Mouse (Mus musculus) c-Kit-negative CD71-positive TER-119-positive erythroid progenitor cells, embryonic 14.5 days (primary cell): ENCODE measurements around the gene 4933402N22Rik.
"Not testable (repeated sequence)": the region's sequence is repeated elsewhere in the genome, so short reads cannot be mapped to it uniquely, and the experiment has no call there.

Source experiments
- DNase-seq: peaks from one replicate; pipeline ENCODE4 v3.0.0-alpha.2; 2013; ENCODE audit warnings: low read depth, low spot score

4933402N22Rik gene

DNA sequence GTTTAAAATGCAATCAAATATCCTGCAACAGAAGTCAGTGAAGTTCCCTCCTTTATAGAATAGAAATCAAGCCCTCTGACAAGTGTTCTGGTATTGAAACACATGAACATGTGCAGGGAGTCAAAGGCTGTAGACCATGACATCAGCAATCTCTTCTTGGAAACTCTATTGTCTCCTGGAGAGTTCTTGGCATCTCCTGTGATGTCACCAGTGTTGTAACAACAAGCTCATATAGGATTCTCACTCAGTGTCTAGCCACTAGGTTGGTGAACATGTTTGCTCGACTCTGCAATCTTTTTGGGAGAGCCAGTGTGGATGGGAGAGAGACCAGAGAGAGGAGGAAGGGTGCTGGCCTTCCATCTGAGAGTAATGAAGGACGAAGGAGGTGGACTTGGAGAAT, at the start of gene 4933402N22Rik:
4933402N22Rik (plus strand) TSS at position 301 of the 400 bp plus-strand sequence.
- not testable (repeated sequence) for DNase-seq

DNA sequence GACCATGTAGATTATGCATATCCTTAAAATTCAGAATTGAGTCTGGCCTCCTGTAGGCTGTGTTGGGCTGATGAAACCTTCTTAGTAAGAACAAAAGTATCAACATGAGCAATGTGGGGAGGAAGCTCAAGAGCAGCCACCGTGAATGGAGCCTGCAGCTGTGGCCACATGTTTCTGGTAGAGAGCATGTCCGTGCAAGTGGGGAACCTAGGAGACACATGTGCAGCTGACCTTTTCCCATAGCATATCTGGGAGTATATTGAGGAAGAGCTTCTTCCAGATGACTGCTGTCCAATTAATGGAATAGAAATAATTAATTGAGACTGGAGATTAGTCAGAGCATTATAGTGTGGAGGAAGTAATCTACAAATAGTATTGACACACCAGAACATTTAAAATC, 5.9 kb downstream of the 4933402N22Rik start:
- not testable (repeated sequence) for DNase-seq
